Mouse (Mus musculus) adrenal gland, postnatal 36 days (tissue): ENCODE measurements around the gene Mier3. TPM values are rescaled to one million over a fixed set of nuclear protein-coding genes. Genes with fewer than 3 reads are reported as not detected.

Source experiments
- total RNA-seq, 2 experiments: library from RNA; stranded (reverse); gene quantifications; 2 replicates each; pipeline ENCODE4 v1.2.3; 2021

Mier3 gene
- total RNA-seq, 2 experiments from 2014 or later: 39.9 to 44.4 TPM

Other genes starting within 250 kb of the Mier3 start
- 10 to 100 TPM; 78.1 to 95.5 TPM for gene Gpbp1, start 190.9 kb upstream of the Mier3 start, total RNA-seq
- gene Gm49496, start 131.0 kb upstream of the Mier3 start, total RNA-seq: not detected
- gene Gm10198, start 88.2 kb upstream of the Mier3 start, total RNA-seq: not detected
- 10 to 100 TPM; 48.2 to 56.2 TPM for gene Map3k1, start 128.0 kb downstream of the Mier3 start, total RNA-seq